ENCODE assay signal across 8 mouse cellular contexts in genomic region chr4:120817002-120817774, GRCm38 (mm10). TPM values are rescaled to one million over a fixed set of nuclear protein-coding genes. Genes with fewer than 3 reads are reported as not detected.
A peak's percentile ranks its signal among the peaks of the same experiment; 100 is the strongest.
DNase-seq lines count a peak whose midpoint lies in the region; ATAC-seq and TF ChIP-seq lines count a peak whose summit lies in the region.

No protein-coding gene starts in this region.

- H3K36me3 ChIP-seq in forebrain, embryonic 15.5 days = no peaks in the 10 kb centered on the region
- no peaks in the 10 kb centered on the region for H3K36me3 ChIP-seq in forebrain, postnatal 0 days (ENCODE audit: insufficient read depth)
- no peaks in the 10 kb centered on the region for H3K36me3 ChIP-seq in heart, postnatal 0 days (replicated peaks; ENCODE audit: control insufficient read depth, insufficient read depth, low read length)
- H3K36me3 ChIP-seq in liver, embryonic 15.5 days (replicated peaks) = no peaks in the 10 kb centered on the region; the same call in 1 of the 2 replicates
- H3K36me3 ChIP-seq in forebrain, embryonic 14.5 days (ENCODE audit: control insufficient read depth, insufficient read depth, low read length) = no peaks in the 10 kb centered on the region

- WGBS in forebrain, embryonic 15.5 days = 20% methylated on average over 3 of the region's 3 CpGs
- WGBS in forebrain, postnatal 0 days = 11% methylated on average over 3 of the region's 3 CpGs
- WGBS in heart, postnatal 0 days = 13% methylated on average over 3 of the region's 3 CpGs
- 41% methylated on average over 3 of the region's 3 CpGs for WGBS in liver, embryonic 15.5 days (ENCODE audit: insufficient replicate concordance)
- WGBS in forebrain, embryonic 14.5 days = 21% methylated on average over 3 of the region's 3 CpGs

- peaks cover 42% of the 10 kb centered on the region for H3K4me1 ChIP-seq in forebrain, embryonic 15.5 days
- peaks cover 10% of the 10 kb centered on the region for H3K4me1 ChIP-seq in forebrain, postnatal 0 days (ENCODE audit: insufficient read depth)
- H3K4me1 ChIP-seq in heart, postnatal 0 days (ENCODE audit: control insufficient read depth, insufficient read depth) = peaks cover 14% of the 10 kb centered on the region
- peaks cover 64% of the 10 kb centered on the region for H3K4me1 ChIP-seq in liver, embryonic 15.5 days (replicated peaks)
- peaks cover 18% of the 10 kb centered on the region for H3K4me1 ChIP-seq in forebrain, embryonic 14.5 days (ENCODE audit: control insufficient read depth, insufficient read depth, low read length)

- no peak overlapping the region for H3K4me3 ChIP-seq in forebrain, embryonic 15.5 days
- no peak overlapping the region for H3K4me3 ChIP-seq in forebrain, postnatal 0 days (ENCODE audit: low read depth, low read length)
- H3K4me3 ChIP-seq in heart, postnatal 0 days (ENCODE audit: low read depth, low read length) = no peak overlapping the region
- no peak overlapping the region for H3K4me3 ChIP-seq in liver, embryonic 15.5 days (replicated peaks)
- no peak overlapping the region for H3K4me3 ChIP-seq in forebrain, embryonic 14.5 days (ENCODE audit: low read depth, low read length)

- H3K9me3 ChIP-seq in forebrain, embryonic 15.5 days = no peaks in the 10 kb centered on the region
- H3K9me3 ChIP-seq in forebrain, postnatal 0 days (ENCODE audit: low read length) = no peaks in the 10 kb centered on the region
- no peaks in the 10 kb centered on the region for H3K9me3 ChIP-seq in heart, postnatal 0 days (replicated peaks; ENCODE audit: control insufficient read depth, low read length)
- H3K9me3 ChIP-seq in liver, embryonic 15.5 days (replicated peaks) = no peaks in the 10 kb centered on the region
- no peaks in the 10 kb centered on the region for H3K9me3 ChIP-seq in forebrain, embryonic 14.5 days (replicated peaks; ENCODE audit: control insufficient read depth, low read length)

- no peak for TF ChIP-seq EP300 in heart, postnatal 0 days (IDR thresholded peaks at IDR 0.05; ENCODE audit: low read depth)

- H3K27me3 ChIP-seq in forebrain, embryonic 15.5 days = no peaks in the 10 kb centered on the region
- no peaks in the 10 kb centered on the region for H3K27me3 ChIP-seq in forebrain, postnatal 0 days (ENCODE audit: insufficient read depth, low read length)
- H3K27me3 ChIP-seq in heart, postnatal 0 days (ENCODE audit: control insufficient read depth, insufficient read depth, low read length) = no peaks in the 10 kb centered on the region
- no peaks in the 10 kb centered on the region for H3K27me3 ChIP-seq in liver, embryonic 15.5 days
- no peaks in the 10 kb centered on the region for H3K27me3 ChIP-seq in forebrain, embryonic 14.5 days (replicated peaks; ENCODE audit: control insufficient read depth, insufficient read depth, low read length)

- DNase-seq in forebrain, postnatal 0 days = no peak
- DNase-seq in adrenal gland, postnatal 10 days = peak; percentile 56
- peak; percentile 69 for DNase-seq in heart, postnatal 0 days (ENCODE audit: low spot score)
- DNase-seq in forebrain, embryonic 14.5 days (ENCODE audit: low spot score) = no peak
- DNase-seq in left cerebral cortex, postnatal 25 days (ENCODE audit: low spot score in 2 of 2) = no peak
- no peak for DNase-seq in spleen, postnatal 4 days (ENCODE audit: low spot score in 2 of 2)

- intact Hi-C loops in left cerebral cortex, postnatal 25 days (cut with DNase I) = no loop called here

- ATAC-seq in forebrain, embryonic 15.5 days (replicated peaks) = no peak
- no peak for ATAC-seq in forebrain, postnatal 0 days
- no peak for ATAC-seq in heart, postnatal 0 days (ENCODE audit: insufficient read depth, low read depth)
- no peak for ATAC-seq in liver, embryonic 15.5 days (ENCODE audit: insufficient read depth)
- ATAC-seq in forebrain, embryonic 14.5 days = no peak

- no peak overlapping the region for H3K9ac ChIP-seq in forebrain, embryonic 15.5 days (replicated peaks)
- no peak overlapping the region for H3K9ac ChIP-seq in forebrain, postnatal 0 days
- 0 out of 2 replicates have a peak overlapping the region, but pooled peaks have one; percentile 29 for H3K9ac ChIP-seq in heart, postnatal 0 days (replicated peaks; ENCODE audit: low read depth, low read length)
- H3K9ac ChIP-seq in liver, embryonic 15.5 days = no peak overlapping the region
- no peak overlapping the region for H3K9ac ChIP-seq in forebrain, embryonic 14.5 days (ENCODE audit: low read length)

- H3K27ac ChIP-seq in forebrain, embryonic 15.5 days (replicated peaks) = 0 out of 2 replicates have a peak overlapping the region, but pooled peaks have one; percentile 4
- H3K27ac ChIP-seq in forebrain, postnatal 0 days (ENCODE audit: low read depth, low read length) = no peak overlapping the region
- peak overlapping the region; percentile 96 for H3K27ac ChIP-seq in heart, postnatal 0 days (ENCODE audit: low read depth)
- 0 out of 2 replicates have a peak overlapping the region, but pooled peaks have one; percentile 39 for H3K27ac ChIP-seq in liver, embryonic 15.5 days (replicated peaks)
- H3K27ac ChIP-seq in forebrain, embryonic 14.5 days (ENCODE audit: low read depth, low read length) = no peak overlapping the region

- H3K4me2 ChIP-seq in forebrain, embryonic 15.5 days (replicated peaks) = no peak overlapping the region
- no peak overlapping the region for H3K4me2 ChIP-seq in forebrain, postnatal 0 days (ENCODE audit: low read depth)
- H3K4me2 ChIP-seq in heart, postnatal 0 days (ENCODE audit: low read depth, low read length) = peak overlapping the region; percentile 69
- no peak overlapping the region for H3K4me2 ChIP-seq in liver, embryonic 15.5 days
- H3K4me2 ChIP-seq in forebrain, embryonic 14.5 days (ENCODE audit: low read length) = no peak overlapping the region

- no peak for TF ChIP-seq CTCF in forebrain, postnatal 0 days (IDR thresholded peaks at IDR 0.05; ENCODE audit: low read depth)
- no peak for TF ChIP-seq CTCF in heart, postnatal 0 days (IDR thresholded peaks at IDR 0.05; ENCODE audit: low read depth)

RNA-seq across cellular contexts. Expression of gene Nfyc, which starts 14.2 kb away (rescaled TPM):
- 95.4 and 98.5 TPM in 2 replicates for polyA plus RNA-seq in forebrain, embryonic 15.5 days (2015; fragmentation: Nextera tagmentation; extraction: Ambion mirVana)
- total RNA-seq in forebrain, postnatal 0 days (2014; rRNA removed) = 72.7 and 78.2 TPM in 2 replicates
- 74.6 and 81.4 TPM in 2 replicates for polyA plus RNA-seq in forebrain, postnatal 0 days (2015; fragmentation: Nextera tagmentation; extraction: Ambion mirVana)
- total RNA-seq in adrenal gland, postnatal 10 days (2021) = 10 to 100 TPM; 44.4 to 70.7 TPM
- 165 and 174 TPM in 2 replicates for total RNA-seq in heart, postnatal 0 days (2014; rRNA removed; ENCODE audit: low replicate concordance)
- polyA plus RNA-seq in heart, postnatal 0 days (2015; fragmentation: Nextera tagmentation; extraction: Ambion mirVana) = 84.4 and 91.1 TPM in 2 replicates
- polyA plus RNA-seq in liver, embryonic 15.5 days (2015; fragmentation: Nextera tagmentation; extraction: Ambion mirVana) = 50.0 and 50.4 TPM in 2 replicates
- polyA plus RNA-seq in forebrain, embryonic 14.5 days (2014; fragmentation: Nextera tagmentation; extraction: Ambion mirVana) = 120 and 123 TPM in 2 replicates
- total RNA-seq in left cerebral cortex, postnatal 25 days (2021) = 10 to 100 TPM; 44.0 to 47.9 TPM

RNA-seq across cellular contexts. Expression of gene Rims3, which starts 37.4 kb away (rescaled TPM):
- 9.3 and 10.7 TPM in 2 replicates for polyA plus RNA-seq in forebrain, embryonic 15.5 days (2015; fragmentation: Nextera tagmentation; extraction: Ambion mirVana)
- 68.2 and 86.1 TPM in 2 replicates for total RNA-seq in forebrain, postnatal 0 days (2014; rRNA removed)
- 14.7 and 21.7 TPM in 2 replicates for polyA plus RNA-seq in forebrain, postnatal 0 days (2015; fragmentation: Nextera tagmentation; extraction: Ambion mirVana)
- total RNA-seq in adrenal gland, postnatal 10 days (2021) = 1 to 10 TPM; 6.2 to 6.5 TPM
- total RNA-seq in heart, postnatal 0 days (2014; rRNA removed; ENCODE audit: low replicate concordance) = 0.04 TPM in 2 replicates
- 0.05 and 0.10 TPM in 2 replicates for polyA plus RNA-seq in heart, postnatal 0 days (2015; fragmentation: Nextera tagmentation; extraction: Ambion mirVana)
- polyA plus RNA-seq in liver, embryonic 15.5 days (2015; fragmentation: Nextera tagmentation; extraction: Ambion mirVana) = 0.20 and 0.24 TPM in 2 replicates
- 8.1 and 9.0 TPM in 2 replicates for polyA plus RNA-seq in forebrain, embryonic 14.5 days (2014; fragmentation: Nextera tagmentation; extraction: Ambion mirVana)
- total RNA-seq in left cerebral cortex, postnatal 25 days (2021) = 100 to 1,000 TPM in 1 of 2 experiments, 10 to 100 TPM in 1; 94.9 to 115 TPM

Comparison
In these comparisons a context has a peak if more than half of its experiments do, and no peak if none do; other contexts are left out.
1. H3K27ac ChIP-seq: peak in forebrain, embryonic 15.5 days (single experiment), heart, postnatal 0 days (single experiment) and liver, embryonic 15.5 days (single experiment); none in forebrain, postnatal 0 days (single experiment) and forebrain, embryonic 14.5 days (single experiment).
2. DNase-seq: peak in adrenal gland, postnatal 10 days (single experiment) and heart, postnatal 0 days (single experiment); none in forebrain, postnatal 0 days (single experiment), forebrain, embryonic 14.5 days (single experiment), left cerebral cortex, postnatal 25 days (0 of 2) and spleen, postnatal 4 days (0 of 2).